Mouse (Mus musculus): ENCODE results near the gene Siae.

DNA sequence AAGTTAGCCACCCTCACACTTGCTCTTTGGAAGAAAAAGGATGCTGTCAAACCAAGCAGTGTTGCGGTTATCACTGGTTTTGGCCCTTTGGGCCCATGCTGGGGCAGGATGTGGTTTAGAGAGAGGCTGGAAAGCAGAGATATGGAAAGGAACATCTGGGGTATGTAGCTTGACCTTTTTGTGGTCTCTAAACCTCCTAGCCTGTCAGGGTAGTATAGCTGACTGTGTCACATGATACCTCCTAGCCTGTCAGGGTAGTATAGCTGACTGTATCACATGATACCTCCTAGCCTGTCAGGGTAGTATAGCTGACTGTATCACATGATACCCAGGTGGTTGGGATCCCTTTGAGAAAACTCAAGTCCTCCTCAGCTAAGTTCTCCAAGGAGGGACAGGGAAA, 1.2 kb upstream of the Siae start:
- TF ChIP-seq CTCF (IDR thresholded peaks at IDR 0.05; ENCODE audit: low read depth, low read length) (no peak), POLR2A (IDR thresholded peaks at IDR 0.05; ENCODE audit: extremely low read depth, insufficient read depth, low read length) (no peak)

Measured in liver, adult 2 months (tissue).